Mouse (Mus musculus): ENCODE data around the gene Tgm4.
A peak's percentile ranks its signal among the peaks of the same experiment; 100 is the strongest.

The Tgm4 gene

DNA sequence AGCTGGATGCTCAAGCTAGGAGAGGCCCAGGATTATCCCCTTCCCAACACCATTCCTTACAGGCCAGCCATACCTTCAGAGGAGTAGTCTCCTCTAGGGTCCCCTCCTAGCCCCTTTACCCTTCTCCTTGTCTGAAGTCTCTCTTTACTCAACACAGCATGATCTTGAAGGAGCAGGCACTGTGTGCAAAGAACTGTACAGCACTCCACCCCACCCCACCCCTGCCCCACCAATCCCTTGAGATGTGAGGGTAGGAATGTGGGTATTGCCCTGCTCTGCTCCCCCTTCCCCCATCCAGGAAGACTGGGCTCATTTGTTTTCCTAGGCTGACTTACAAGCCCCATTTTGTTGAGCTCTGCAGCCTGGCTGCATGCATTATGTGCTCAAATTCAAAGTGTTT lies 69.8 kb downstream of the Tgm4 start:
- no peak for DNase-seq (ENCODE audit: low spot score in 2 of 2)

DNA sequence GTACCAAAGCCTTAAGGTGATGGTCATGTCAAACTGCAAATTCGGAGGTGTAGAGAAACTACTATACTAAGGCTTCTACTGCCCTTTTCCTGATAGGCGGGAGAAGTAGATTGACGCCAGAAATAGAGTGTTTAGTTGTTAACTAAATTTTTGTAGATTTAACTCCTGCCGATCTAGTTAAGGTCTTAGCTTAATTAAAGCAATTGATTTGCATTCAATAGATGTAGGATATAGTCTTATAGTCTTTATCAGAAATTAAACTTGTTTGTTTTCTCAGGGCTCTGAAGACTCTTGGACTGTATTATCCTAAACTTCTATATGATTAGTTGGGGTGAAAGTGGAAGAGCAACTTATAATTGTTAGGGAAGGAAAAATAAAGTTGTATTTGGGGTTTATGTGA lies 72.7 kb downstream of the Tgm4 start:
- DNase-seq (ENCODE audit: low spot score in 2 of 2) = no peak

GRCm38 (mm10) chr9:123109188-123109587 lies 74.7 kb downstream of the Tgm4 start:
- no peak for DNase-seq (ENCODE audit: low spot score in 2 of 2)

- no peak for DNase-seq (ENCODE audit: low spot score in 2 of 2)
Observed at GRCm38 (mm10) chr9:123111751-123112221, 77.3 kb downstream of the Tgm4 start.

GRCm38 (mm10) chr9:123112805-123113521 lies 78.4 kb downstream of the Tgm4 start, which contains the start of the genes Zdhhc3 and Exosc7:
TSS of gene Zdhhc3 (minus strand) at chr9:123113205.
TSS of gene Exosc7 (plus strand) at chr9:123113215.
- DNase-seq (ENCODE audit: low spot score in 2 of 2) = peak; percentile 65 to 81

GRCm38 (mm10) chr9:123113931-123114330 lies 79.4 kb downstream of the Tgm4 start:
- no peak for DNase-seq (ENCODE audit: low spot score in 2 of 2)

- DNase-seq (ENCODE audit: low spot score in 2 of 2) = no peak
Observed at GRCm38 (mm10) chr9:123115566-123115965, 81.0 kb downstream of the Tgm4 start.

Measured in spleen, postnatal 14 days (tissue).